ENCODE assay signal across 9 mouse cellular contexts in genomic region chr12:98734880-98735801, GRCm38 (mm10). TPM values are rescaled to one million over a fixed set of nuclear protein-coding genes. Genes with fewer than 3 reads are reported as not detected.
DNase-seq lines count a peak whose midpoint lies in the region; ATAC-seq and TF ChIP-seq lines count a peak whose summit lies in the region.
"Had no signal": no experiment of that assay in that cellular context is flagged by ENCODE, and none has a peak within 500 bp of the region (broad histone marks: within the 10 kb centered on the region; RNA-seq: fewer than 3 reads in every experiment).

No protein-coding gene starts in this region.

- 0 out of 2 replicates have a peak, but pooled peaks cover 5% of the 10 kb centered on the region for H3K36me3 ChIP-seq in heart, embryonic 11.5 days (ENCODE audit: control insufficient read depth, insufficient read depth, low read length)
- H3K36me3 ChIP-seq in MEL (ENCODE audit: control insufficient read depth in 1 of 2, insufficient read depth in 2 of 2, low read length in 2 of 2), result peaks cover 0 to 2% of the 10 kb centered on the region in 2 experiments; a peak in 1 of 4 replicates
- H3K36me3 ChIP-seq in heart, postnatal 0 days (replicated peaks; ENCODE audit: control insufficient read depth, insufficient read depth, low read length), result no peaks in the 10 kb centered on the region; the same call in 1 of the 2 replicates

- TF ChIP-seq CTCF in MEL (IDR thresholded peaks at IDR 0.05 in 2 of 3, conservative IDR thresholded peaks at IDR 0.05 in 1 of 3; ENCODE audit: control insufficient read depth in 1 of 3, insufficient read depth in 1 of 3, low read depth in 2 of 3, low read length in 3 of 3, poor library complexity in 1 of 3, severe bottlenecking in 1 of 3), result no peak
- TF ChIP-seq CTCF in heart, postnatal 0 days (IDR thresholded peaks at IDR 0.05; ENCODE audit: low read depth), result no peak

- H3K27me3 ChIP-seq in heart, embryonic 11.5 days (ENCODE audit: control insufficient read depth, insufficient read depth, low read length), result no peaks in the 10 kb centered on the region
- no peaks in the 10 kb centered on the region for H3K27me3 ChIP-seq in MEL (ENCODE audit: control insufficient read depth in 1 of 2, insufficient read depth in 2 of 2, low read length in 2 of 2)
- no peaks in the 10 kb centered on the region for H3K27me3 ChIP-seq in heart, postnatal 0 days (ENCODE audit: control insufficient read depth, insufficient read depth, low read length)
- H3K27me3 ChIP-seq: Patski had no signal

- TF ChIP-seq POLR2A in MEL (IDR thresholded peaks at IDR 0.05; ENCODE audit: control insufficient read depth in 1 of 2, insufficient read depth in 1 of 2, low read depth in 1 of 2, low read length in 2 of 2, poor library complexity in 1 of 2), result no peak; a peak in 1 of 4 replicates

- H3K4me1 ChIP-seq in heart, embryonic 11.5 days (ENCODE audit: control insufficient read depth, insufficient read depth, low read length), result peaks cover 11% of the 10 kb centered on the region
- H3K4me1 ChIP-seq in MEL (ENCODE audit: control insufficient read depth in 1 of 2, insufficient read depth in 2 of 2, low read length in 2 of 2), result no peaks in the 10 kb centered on the region; a peak in 1 of 4 replicates
- H3K4me1 ChIP-seq in heart, postnatal 0 days (ENCODE audit: control insufficient read depth, insufficient read depth), result peaks cover 24% of the 10 kb centered on the region

- no peak overlapping the region for H3K27ac ChIP-seq in heart, embryonic 11.5 days (ENCODE audit: low read depth, low read length)
- peak overlapping the region; percentile 81 for H3K27ac ChIP-seq in MEL (ENCODE audit: control insufficient read depth, low read depth, low read length)
- H3K27ac ChIP-seq in heart, postnatal 0 days (ENCODE audit: low read depth), result peak overlapping the region; percentile 9

- TF ChIP-seq EP300 in MEL (IDR thresholded peaks at IDR 0.05; ENCODE audit: low read depth in 1 of 2, low read length in 2 of 2), result peak in 1 of 2 experiments; percentile 14; a peak in 2 of 4 replicates
- TF ChIP-seq EP300 in heart, postnatal 0 days (IDR thresholded peaks at IDR 0.05; ENCODE audit: low read depth), result no peak

- TF ChIP-seq RAD21 in MEL (IDR thresholded peaks at IDR 0.05; ENCODE audit: low read depth, low read length), result no peak

- H3K4me2 ChIP-seq in heart, embryonic 11.5 days, result peak overlapping the region; percentile 91
- peak overlapping the region; percentile 78 for H3K4me2 ChIP-seq in heart, postnatal 0 days (ENCODE audit: low read depth, low read length)

- peak overlapping the region; percentile 65 for H3K4me3 ChIP-seq in heart, embryonic 11.5 days (ENCODE audit: low read depth, low read length)
- H3K4me3 ChIP-seq in MEL (ENCODE audit: control insufficient read depth in 1 of 2, insufficient read depth in 1 of 2, low read depth in 2 of 2, low read length in 2 of 2), result peak overlapping the region; percentile 78 to 81
- H3K4me3 ChIP-seq in heart, postnatal 0 days (ENCODE audit: low read depth, low read length), result peak overlapping the region; percentile 68

- WGBS in heart, embryonic 11.5 days (ENCODE audit: insufficient replicate concordance), result 9% methylated on average over 22 of the region's 22 CpGs
- WGBS in heart, postnatal 0 days, result 5% methylated on average over 22 of the region's 22 CpGs

- peak overlapping the region; percentile 80 for H3K9ac ChIP-seq in heart, embryonic 11.5 days (ENCODE audit: low read depth, low read length)
- H3K9ac ChIP-seq in MEL (ENCODE audit: control insufficient read depth, low read depth, low read length, poor library complexity, severe bottlenecking), result peak overlapping the region; percentile 83
- peak overlapping the region; percentile 57 for H3K9ac ChIP-seq in heart, postnatal 0 days (replicated peaks; ENCODE audit: low read depth, low read length)

- H3K9me3 ChIP-seq in heart, embryonic 11.5 days (replicated peaks; ENCODE audit: control insufficient read depth, low read length), result no peaks in the 10 kb centered on the region
- H3K9me3 ChIP-seq in MEL (replicated peaks; ENCODE audit: insufficient read depth, low read length), result no peaks in the 10 kb centered on the region
- H3K9me3 ChIP-seq in heart, postnatal 0 days (replicated peaks; ENCODE audit: control insufficient read depth, low read length), result no peaks in the 10 kb centered on the region

- ATAC-seq in heart, embryonic 11.5 days (replicated peaks; ENCODE audit: insufficient number of reproducible peaks, low FRiP score, low TSS enrichment), result no peak
- ATAC-seq in heart, postnatal 0 days (ENCODE audit: insufficient read depth, low read depth), result no peak
- 0 out of 2 replicates have a peak, but pooled peaks have one; percentile 1 for ATAC-seq in megakaryocyte-erythroid progenitor cell, adult 5-6 weeks (replicated peaks; ENCODE audit: low FRiP score, low TSS enrichment, poor library complexity, severe bottlenecking)

- no peak for DNase-seq in heart, adult 9 months (ENCODE audit: low spot score in 2 of 2)
- peak; percentile 79 for DNase-seq in MEL (ENCODE audit: low read depth, low spot score)
- no peak for DNase-seq in heart, postnatal 0 days (ENCODE audit: low spot score)
- DNase-seq in cerebellum, adult 11 months, result no peak
- no peak for DNase-seq in thymus, postnatal 10 days (ENCODE audit: low spot score in 2 of 2)
- DNase-seq in ovary, adult 18-20 months (ENCODE audit: low spot score), result no peak

- H3K79me2 ChIP-seq in MEL (ENCODE audit: control insufficient read depth, insufficient read depth, low read length, poor library complexity), result peaks cover 2% of the 10 kb centered on the region

TF ChIP-seq in MEL, 35 proteins besides CTCF, POLR2A, EP300 and RAD21 (continues in another document):
- TF ChIP-seq SIN3A (IDR thresholded peaks at IDR 0.05; ENCODE audit: low read length), result no peak
- peak; percentile 37; the same call in 1 of the 2 replicates for TF ChIP-seq TCF12 (IDR thresholded peaks at IDR 0.05; ENCODE audit: low read depth, low read length)
- no peak for TF ChIP-seq USF2 (IDR thresholded peaks at IDR 0.05; ENCODE audit: borderline replicate concordance in 1 of 2, insufficient read depth in 1 of 2, low read depth in 1 of 2, low read length in 2 of 2)
- TF ChIP-seq ZC3H11A (IDR thresholded peaks at IDR 0.05; ENCODE audit: low read depth, low read length), result no peak
- no peak for TF ChIP-seq JUND (IDR thresholded peaks at IDR 0.05; ENCODE audit: low read depth, low read length)
- TF ChIP-seq POLR2AphosphoS2 (IDR thresholded peaks at IDR 0.05; ENCODE audit: low read length), result no peak; the same call in 1 of the 2 replicates
- TF ChIP-seq UBTF (IDR thresholded peaks at IDR 0.05; ENCODE audit: borderline replicate concordance, insufficient read depth, low read depth, low read length), result no peak
- TF ChIP-seq MEF2A (IDR thresholded peaks at IDR 0.05; ENCODE audit: extremely low read depth, insufficient replicate concordance, low read depth, low read length, poor library complexity, severe bottlenecking), result no peak
- TF ChIP-seq MXI1 (IDR thresholded peaks at IDR 0.05; ENCODE audit: low read depth, low read length), result no peak; the same call in 1 of the 2 replicates
- TF ChIP-seq E2F4 (IDR thresholded peaks at IDR 0.05; ENCODE audit: borderline replicate concordance, low read depth, low read length), result no peak
- TF ChIP-seq TBP (IDR thresholded peaks at IDR 0.05; ENCODE audit: low read depth, low read length), result peak; percentile 75
- no peak for TF ChIP-seq ETS1 (IDR thresholded peaks at IDR 0.05; ENCODE audit: low read depth, low read length)
- 0 out of 2 replicates have a peak, but pooled peaks have one; percentile 44 for TF ChIP-seq CHD1 (IDR thresholded peaks at IDR 0.05; ENCODE audit: low read depth, low read length)
- TF ChIP-seq MAX (IDR thresholded peaks at IDR 0.05; ENCODE audit: low read length), result no peak; the same call in 1 of the 2 replicates
- TF ChIP-seq MYC (IDR thresholded peaks at IDR 0.05; ENCODE audit: low read depth, low read length), result 0 out of 2 replicates have a peak, but pooled peaks have one; percentile 21
- no peak for TF ChIP-seq GABPA (IDR thresholded peaks at IDR 0.05; ENCODE audit: low read depth, low read length)
- TF ChIP-seq CHD2 (IDR thresholded peaks at IDR 0.05; ENCODE audit: low read length), result no peak
- no peak for TF ChIP-seq ELF1 (IDR thresholded peaks at IDR 0.05; ENCODE audit: low read depth, low read length)
- peak; percentile 1; the same call in 1 of the 2 replicates for TF ChIP-seq ZNF384 (IDR thresholded peaks at IDR 0.05; ENCODE audit: low read depth, low read length)
- no peak for TF ChIP-seq ZKSCAN1 (IDR thresholded peaks at IDR 0.05; ENCODE audit: low read depth, low read length)
- no peak for TF ChIP-seq ZMIZ1 (IDR thresholded peaks at IDR 0.05; ENCODE audit: low read depth, low read length)
- no peak for TF ChIP-seq MAZ (IDR thresholded peaks at IDR 0.05; ENCODE audit: low read depth, low read length)
- no peak for TF ChIP-seq KAT2A (conservative IDR thresholded peaks at IDR 0.05; ENCODE audit: low read depth, low read length)
- TF ChIP-seq NELFE (IDR thresholded peaks at IDR 0.05; ENCODE audit: low read depth, low read length), result peak; percentile 33; the same call in 1 of the 2 replicates

RNA-seq across cellular contexts. Expression of gene Ptpn21, which starts 2.1 kb away (rescaled TPM):
- 10.4 and 13.0 TPM in 2 replicates for polyA plus RNA-seq in heart, embryonic 11.5 days (2014; fragmentation: Nextera tagmentation; extraction: Ambion mirVana)
- 1.2 and 1.7 TPM in 2 replicates for total RNA-seq in MEL (2012; rRNA removed)
- polyA plus RNA-seq in MEL (2012; ENCODE audit: insufficient read depth in 1 of 2, insufficient read length in 2 of 2, low read depth in 1 of 2, low replicate concordance in 2 of 2, missing spikeins in 1 of 2), result 1 to 10 TPM in 1 of 2 experiments, not detected in 1; 3.8 TPM
- 8.7 and 16.0 TPM in 2 replicates for total RNA-seq in heart, postnatal 0 days (2014; rRNA removed; ENCODE audit: low replicate concordance)
- polyA plus RNA-seq in heart, postnatal 0 days (2015; fragmentation: Nextera tagmentation; extraction: Ambion mirVana), result 5.4 and 6.0 TPM in 2 replicates
- 3.0 and 7.5 TPM in 2 replicates for total RNA-seq in megakaryocyte-erythroid progenitor cell, adult 5-6 weeks (2014; fragmentation: Nextera tagmentation)
- total RNA-seq in megakaryocyte-erythroid progenitor cell, adult 5-6 weeks (2017), result 1.6 and 4.7 TPM in 2 replicates

RNA-seq across cellular contexts. Expression of gene Zc3h14, which starts 11.6 kb away (rescaled TPM):
- polyA plus RNA-seq in heart, embryonic 11.5 days (2014; fragmentation: Nextera tagmentation; extraction: Ambion mirVana), result 110 TPM in 2 replicates
- total RNA-seq in MEL (2012; rRNA removed), result 74.9 and 80.1 TPM in 2 replicates
- 100 to 1,000 TPM in 1 of 2 experiments, 10 to 100 TPM in 1; 88.5 to 429 TPM for polyA plus RNA-seq in MEL (2012; ENCODE audit: insufficient read depth in 1 of 2, insufficient read length in 2 of 2, low read depth in 1 of 2, low replicate concordance in 2 of 2, missing spikeins in 1 of 2)
- total RNA-seq in heart, postnatal 0 days (2014; rRNA removed; ENCODE audit: low replicate concordance), result 73.1 TPM in 2 replicates
- polyA plus RNA-seq in heart, postnatal 0 days (2015; fragmentation: Nextera tagmentation; extraction: Ambion mirVana), result 64.4 and 64.6 TPM in 2 replicates
- total RNA-seq in megakaryocyte-erythroid progenitor cell, adult 5-6 weeks (2014; fragmentation: Nextera tagmentation), result 186 and 193 TPM in 2 replicates
- 106 and 111 TPM in 2 replicates for total RNA-seq in megakaryocyte-erythroid progenitor cell, adult 5-6 weeks (2017)
